Mouse (Mus musculus): ENCODE results near the gene Gm10719.
"Not testable (repeated sequence)": the region's sequence is repeated elsewhere in the genome, so short reads cannot be mapped to it uniquely, and the experiment has no call there.

DNA sequence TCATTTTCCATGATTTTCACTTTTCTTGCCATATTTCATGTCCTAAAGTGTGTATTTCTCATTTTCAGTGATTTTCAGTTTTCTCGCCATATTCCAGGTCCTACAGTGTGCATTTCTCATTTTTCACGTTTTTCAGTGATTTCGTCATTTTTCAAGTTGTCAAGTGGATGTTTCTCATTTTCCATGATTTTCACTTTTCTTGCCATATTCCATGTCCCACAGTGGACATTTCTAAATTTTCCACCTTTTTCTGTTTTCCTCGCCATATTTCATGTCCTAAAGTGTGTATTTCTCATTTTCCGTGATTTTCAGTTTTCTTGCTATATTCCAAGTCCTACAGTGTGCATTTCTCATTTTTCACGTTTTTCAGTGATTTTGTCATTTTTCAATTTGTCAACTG lies 1.3 kb upstream of the Gm10719 start:
- not testable (repeated sequence) for TF ChIP-seq POLR2A (IDR thresholded peaks at IDR 0.05; ENCODE audit: control insufficient read depth, extremely low read depth, insufficient read depth, low read length, poor library complexity); CTCF (IDR thresholded peaks at IDR 0.05; ENCODE audit: borderline replicate concordance, control insufficient read depth, extremely low read depth, insufficient read depth, low read length, poor library complexity)
